Mouse (Mus musculus) stomach, embryonic 15.5 days (tissue): ENCODE results near the gene Spag17. TPM values are rescaled to one million over a fixed set of nuclear protein-coding genes. Genes with fewer than 3 reads are reported as not detected.
"Not testable (repeated sequence)": the region's sequence is repeated elsewhere in the genome, so short reads cannot be mapped to it uniquely, and the experiment has no call there.

Experiments used
- ATAC-seq: fragments of 200-750 bp; cut with Nextera tagmentation; 2 replicates; pipeline ENCODE4 v1.8.0; 2017; ENCODE audit warnings: low read depth, moderate number of reproducible peaks, moderate TSS enrichment; ENCODE audit not compliant: insufficient read depth, low FRiP score
- H3K27ac ChIP-seq: fragments of 300-500 bp; sonication (generic); 2 replicates; pipeline ENCODE4 v1.5.1; 2015; ENCODE audit warnings: mild to moderate bottlenecking, inconsistent platforms
- H3K27me3 ChIP-seq: fragments of 300-500 bp; sonication (generic); replicated peaks from 2 replicates; pipeline ENCODE4 v1.6.1; 2015; ENCODE audit warnings: inconsistent platforms
- H3K36me3 ChIP-seq: fragments of 300-500 bp; sonication (generic); 2 replicates; pipeline ENCODE4 v1.6.1; 2015; ENCODE audit warnings: inconsistent platforms
- H3K4me1 ChIP-seq: fragments of 300-500 bp; sonication (generic); 2 replicates; pipeline ENCODE4 v1.6.1; 2015; ENCODE audit warnings: inconsistent platforms
- H3K4me2 ChIP-seq: fragments of 300-500 bp; sonication (generic); 2 replicates; pipeline ENCODE4 v1.6.1; 2015; ENCODE audit warnings: mild to moderate bottlenecking, inconsistent platforms
- H3K4me3 ChIP-seq: fragments of 300-500 bp; sonication (generic); replicated peaks from 2 replicates; pipeline ENCODE4 v1.5.1; 2015; ENCODE audit warnings: inconsistent platforms
- H3K9ac ChIP-seq: fragments of 300-500 bp; sonication (generic); 2 replicates; pipeline ENCODE4 v1.6.1; 2015; ENCODE audit warnings: inconsistent platforms
- H3K9me3 ChIP-seq: fragments of 300-500 bp; sonication (generic); 2 replicates; pipeline ENCODE4 v1.6.1; 2016; ENCODE audit warnings: inconsistent platforms
- WGBS: fragments of 180-500 bp; shearing (Covaris S2); methylation state at CpG from one replicate; pipeline ENCODE4 v1.1.7; 2015; 5-methylcytosine and 5-hydroxymethylcytosine counted together
- polyA plus RNA-seq: library from polyadenylated mRNA; unstranded; fragments of >200 nt; fragmentation: Nextera tagmentation; extraction: Ambion mirVana; gene quantifications from 2 replicates; pipeline ENCODE4 v1.2.1, GENCODE M21; 2015

Gene Spag17
- 0.35 and 0.50 TPM in 2 replicates for polyA plus RNA-seq

DNA sequence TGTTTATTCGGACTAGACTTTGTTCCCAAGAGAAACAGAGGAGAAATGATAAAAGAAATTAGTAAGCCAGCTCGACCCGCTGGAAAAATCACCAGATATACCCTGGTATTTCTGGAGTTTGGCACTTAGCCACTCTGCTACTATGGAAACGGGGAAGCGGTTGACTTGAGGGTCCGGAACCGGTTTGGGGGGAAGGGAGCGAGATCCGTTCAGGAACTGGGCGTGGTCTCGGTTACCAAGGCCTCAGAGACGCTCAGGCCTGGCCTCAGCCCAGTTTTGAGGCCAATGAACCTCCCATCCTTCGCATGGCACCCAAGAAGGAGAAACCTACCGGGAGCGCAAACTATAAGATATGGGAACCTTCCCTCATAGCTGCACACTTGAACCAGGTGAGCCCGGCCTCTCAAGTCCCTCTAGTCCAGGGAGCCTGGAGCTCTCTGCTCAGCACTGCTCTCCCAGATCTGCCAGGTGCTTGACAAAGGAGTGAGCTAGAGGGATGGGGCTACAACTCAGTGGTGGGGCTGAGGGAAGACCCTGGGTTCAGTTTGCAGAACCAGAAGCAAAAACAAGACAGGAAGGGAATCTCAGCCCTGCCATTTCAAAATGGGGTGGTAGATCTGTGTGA, at the start of gene Spag17:
Spag17 (plus strand) TSS at position 220 of the 625 bp plus-strand sequence.
- no peaks in the 10 kb centered on the region for H3K27me3 ChIP-seq
- H3K36me3 ChIP-seq = no peaks in the 10 kb centered on the region
- no peaks in the 10 kb centered on the region for H3K9me3 ChIP-seq
- no peaks in the 10 kb centered on the region for H3K4me1 ChIP-seq
- no peak within 1 kb of the TSS for H3K9ac ChIP-seq
- 35% methylated on average over 16 of the region's 16 CpGs for WGBS
- H3K27ac ChIP-seq = no peak within 1 kb of the TSS
- peak; percentile 79; the same call in 1 of the 2 replicates for ATAC-seq
- no peak within 1 kb of the TSS for H3K4me3 ChIP-seq
- H3K4me2 ChIP-seq = 0 out of 2 replicates have a peak within 1 kb of the TSS, but pooled peaks have one; percentile 10

DNA sequence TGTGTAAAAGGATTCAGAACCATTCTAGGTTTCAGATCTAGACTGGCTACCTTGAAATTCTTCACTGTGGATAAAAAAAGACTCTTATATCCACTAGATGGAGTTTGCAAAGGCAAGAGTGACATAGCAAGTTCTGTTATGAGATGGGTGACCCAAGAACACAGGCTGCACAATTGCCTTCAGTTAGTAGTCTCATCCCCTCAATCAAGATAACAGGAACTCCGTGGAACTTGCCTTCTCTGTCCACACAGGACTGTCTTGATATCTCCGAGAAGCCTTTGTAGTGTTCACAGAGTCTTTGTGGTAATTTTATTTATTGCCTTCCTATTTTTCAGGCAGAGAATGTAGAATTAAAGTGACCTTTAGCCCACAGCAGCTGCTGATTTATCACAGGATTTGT, 42.9 kb upstream of the Spag17 start:
- Histone ChIP-seq H3K36me3 (no peaks in the 10 kb centered on the region), H3K4me2 (no peak overlapping the region), H3K9me3 (no peaks in the 10 kb centered on the region), H3K27me3 (no peaks in the 10 kb centered on the region), H3K9ac (no peak overlapping the region), H3K4me1 (no peaks in the 10 kb centered on the region), H3K4me3 (no peak overlapping the region), H3K27ac (no peak overlapping the region)
- ATAC-seq = no peak
- WGBS = 40% methylated on average over 2 of the region's 2 CpGs

DNA sequence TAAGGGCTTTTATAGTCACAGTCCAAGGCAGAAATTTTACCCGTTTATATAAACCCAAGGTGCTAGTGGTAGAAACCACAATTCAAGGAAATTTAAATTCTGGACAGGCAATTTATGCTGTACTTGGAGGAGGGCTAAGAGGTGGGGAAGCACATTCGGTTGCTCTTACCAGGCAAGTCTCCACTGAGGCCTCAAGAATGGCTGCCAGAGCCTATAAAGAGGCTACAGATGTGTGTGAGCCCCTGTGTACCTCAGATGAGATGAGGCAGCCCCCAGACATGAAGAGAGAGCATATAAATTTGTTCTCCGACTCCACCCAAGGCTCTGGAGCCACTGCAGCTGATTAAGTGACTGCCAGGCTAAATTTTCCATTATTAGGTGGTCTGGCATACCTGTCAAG, 42.4 kb upstream of the Spag17 start:
- Histone ChIP-seq H3K36me3 (no peaks in the 10 kb centered on the region), H3K9ac (no peak overlapping the region), H3K27ac (no peak overlapping the region), H3K4me2 (no peak overlapping the region), H3K27me3 (no peaks in the 10 kb centered on the region), H3K4me1 (no peaks in the 10 kb centered on the region), H3K4me3 (no peak overlapping the region), H3K9me3 (no peaks in the 10 kb centered on the region)
- WGBS = 63% methylated on average over 3 of the region's 3 CpGs
- no peak for ATAC-seq

DNA sequence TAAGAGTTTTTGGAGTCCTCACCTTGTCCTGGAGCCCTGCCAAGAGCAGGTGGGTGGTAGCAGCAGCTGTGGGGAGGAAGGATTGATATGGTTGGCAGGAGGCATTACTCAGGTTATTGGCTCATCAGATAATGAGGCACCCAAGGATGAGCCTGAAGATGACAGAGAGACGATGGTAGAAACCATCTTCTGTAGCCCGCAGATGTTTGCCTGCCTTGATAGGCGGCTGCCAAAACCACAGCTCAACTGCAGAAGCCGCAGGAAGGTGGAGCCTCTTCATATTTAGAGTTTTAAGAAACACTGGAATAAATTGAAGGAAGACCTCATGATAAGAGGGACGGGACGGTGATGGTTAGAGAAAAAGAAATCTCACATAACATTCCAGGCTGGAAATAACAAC, 42.0 kb upstream of the Spag17 start:
- no peak for ATAC-seq
- H3K36me3 ChIP-seq = no peaks in the 10 kb centered on the region

DNA sequence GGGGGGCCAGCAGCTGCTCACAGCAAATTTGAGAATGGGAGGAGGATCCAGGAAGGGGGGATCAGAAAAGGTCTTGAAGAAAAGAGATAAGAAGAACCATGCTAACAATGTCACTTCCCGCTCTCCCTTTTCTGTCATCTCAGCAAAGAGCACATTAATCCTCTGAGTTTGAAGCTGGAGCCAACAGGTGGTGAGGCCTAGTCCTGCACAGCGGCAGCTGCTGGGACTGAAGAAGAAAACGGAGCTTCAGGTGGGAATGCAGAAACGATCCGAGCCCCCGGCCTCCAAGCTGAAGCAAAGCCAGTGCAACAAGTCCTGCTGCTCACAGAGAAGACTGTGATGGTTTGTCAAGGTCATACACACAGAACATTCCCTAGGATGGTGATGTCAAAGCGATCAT, 34.3 kb upstream of the Spag17 start:
- 47% methylated on average over 7 of the region's 7 CpGs for WGBS
- ATAC-seq = no peak

More for the DNA sequence above, 42.0 kb upstream of the Spag17 start:
- no peak overlapping the region for H3K27ac ChIP-seq
- H3K4me2 ChIP-seq = no peak overlapping the region
- H3K4me3 ChIP-seq = no peak overlapping the region
- 81% methylated on average over 6 of the region's 6 CpGs for WGBS
- no peaks in the 10 kb centered on the region for H3K9me3 ChIP-seq
- no peaks in the 10 kb centered on the region for H3K27me3 ChIP-seq
- H3K9ac ChIP-seq = no peak overlapping the region
- no peaks in the 10 kb centered on the region for H3K4me1 ChIP-seq

DNA sequence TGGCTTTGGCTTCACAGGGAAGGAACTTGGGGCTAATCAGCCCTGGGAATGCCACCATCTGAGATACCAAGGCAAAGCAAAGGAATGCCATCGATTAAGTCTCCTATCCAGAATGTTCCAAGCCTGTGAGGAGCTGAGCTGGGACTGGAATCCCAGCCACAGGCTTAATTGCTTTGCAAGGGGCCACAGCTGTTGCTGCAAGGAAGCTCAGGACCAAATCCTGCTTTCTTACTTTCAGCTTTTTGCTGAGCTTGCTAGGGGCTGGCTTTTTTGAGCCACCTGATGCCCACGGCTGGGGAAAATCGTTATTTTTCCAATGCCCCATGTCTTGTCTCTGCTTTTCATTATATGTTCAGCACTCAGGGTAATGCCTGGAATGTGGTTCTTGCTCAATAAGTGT, 30.6 kb upstream of the Spag17 start:
- no peak for ATAC-seq
- no peak overlapping the region for H3K4me2 ChIP-seq
- H3K27me3 ChIP-seq = no peaks in the 10 kb centered on the region
- no peaks in the 10 kb centered on the region for H3K4me1 ChIP-seq
- no peak overlapping the region for H3K27ac ChIP-seq
- H3K4me3 ChIP-seq = no peak overlapping the region
- H3K9me3 ChIP-seq = no peaks in the 10 kb centered on the region
- WGBS = 76% methylated on average over 3 of the region's 3 CpGs
- H3K36me3 ChIP-seq = no peaks in the 10 kb centered on the region
- H3K9ac ChIP-seq = no peak overlapping the region

More for the DNA sequence above, 34.3 kb upstream of the Spag17 start:
- Histone ChIP-seq H3K9ac (no peak overlapping the region), H3K4me1 (no peaks in the 10 kb centered on the region), H3K27ac (no peak overlapping the region), H3K9me3 (no peaks in the 10 kb centered on the region), H3K4me2 (no peak overlapping the region), H3K27me3 (no peaks in the 10 kb centered on the region), H3K36me3 (no peaks in the 10 kb centered on the region), H3K4me3 (no peak overlapping the region)

DNA sequence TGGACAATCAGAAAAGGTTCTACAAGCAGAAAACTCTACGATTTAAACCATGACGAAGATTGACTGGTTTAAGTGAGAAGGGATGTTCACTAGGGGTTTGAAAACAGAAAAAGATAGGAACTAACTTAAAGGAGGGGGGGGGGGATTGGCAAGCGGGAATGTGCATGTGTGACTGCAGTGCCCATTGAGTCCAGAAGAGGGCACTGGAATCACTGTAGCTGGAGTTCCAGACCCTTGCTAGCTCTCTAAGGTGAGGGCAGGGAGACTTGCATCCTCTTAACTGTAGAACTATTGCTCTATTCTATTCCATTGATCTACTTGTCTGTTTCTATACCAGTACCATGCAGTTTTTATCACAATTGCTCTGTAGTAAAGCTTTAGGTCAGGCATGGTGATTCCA, 26.3 kb upstream of the Spag17 start:
- H3K9ac ChIP-seq = no peak overlapping the region
- no peaks in the 10 kb centered on the region for H3K9me3 ChIP-seq
- no peaks in the 10 kb centered on the region for H3K4me1 ChIP-seq
- no peak overlapping the region for H3K4me3 ChIP-seq
- H3K36me3 ChIP-seq = no peaks in the 10 kb centered on the region
- WGBS = 80% methylated on average over 3 of the region's 3 CpGs
- H3K27ac ChIP-seq = no peak overlapping the region
- ATAC-seq = no peak
- no peak overlapping the region for H3K4me2 ChIP-seq
- H3K27me3 ChIP-seq = no peaks in the 10 kb centered on the region

DNA sequence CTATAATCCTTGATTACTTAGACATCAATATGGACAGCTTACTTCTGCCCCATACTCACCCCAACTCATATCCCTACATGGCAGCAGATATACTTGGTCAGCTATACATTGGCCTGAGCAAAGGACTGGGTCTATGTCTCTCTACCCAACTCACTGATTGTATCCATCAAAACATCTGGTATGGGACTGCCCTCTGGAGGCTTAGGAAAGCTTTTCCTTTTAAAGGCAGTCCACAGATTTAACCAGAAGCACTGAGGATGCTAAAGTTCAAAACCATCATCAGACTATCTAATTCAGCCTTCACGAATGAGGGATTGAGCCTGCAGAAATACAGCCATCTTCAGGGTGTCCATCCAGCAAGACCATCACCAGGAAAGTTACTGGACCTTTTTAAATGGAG, 20.5 kb upstream of the Spag17 start:
- Histone ChIP-seq H3K4me2 (no peak overlapping the region), H3K27ac (no peak overlapping the region), H3K9ac (no peak overlapping the region), H3K4me3 (no peak overlapping the region), H3K9me3 (no peaks in the 10 kb centered on the region), H3K27me3 (no peaks in the 10 kb centered on the region), H3K36me3 (no peaks in the 10 kb centered on the region), H3K4me1 (no peaks in the 10 kb centered on the region)
- 69% methylated on average over 1 of the region's 1 CpGs for WGBS
- ATAC-seq = no peak

DNA sequence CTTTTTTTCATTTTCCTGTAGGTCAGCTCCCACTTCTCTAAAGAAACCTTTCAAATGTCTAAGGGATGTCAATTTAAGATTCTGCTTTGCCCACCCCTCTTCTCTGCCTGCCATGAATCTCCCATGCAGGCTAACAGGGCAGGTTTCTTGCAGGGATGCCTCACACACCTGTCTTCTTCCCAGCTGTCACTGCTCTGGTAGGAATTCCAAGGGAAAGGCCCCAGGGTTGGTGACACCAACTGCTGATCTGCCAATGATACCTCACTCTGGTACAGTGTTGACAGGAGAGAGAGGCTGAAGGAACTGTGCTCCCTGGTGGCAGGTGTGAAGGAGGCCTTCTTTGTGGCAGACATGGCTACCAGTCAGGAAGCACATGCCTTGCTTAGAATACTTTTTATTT, 10.1 kb upstream of the Spag17 start:
- no peak for ATAC-seq
- no peaks in the 10 kb centered on the region for H3K9me3 ChIP-seq
- no peak overlapping the region for H3K4me3 ChIP-seq

DNA sequence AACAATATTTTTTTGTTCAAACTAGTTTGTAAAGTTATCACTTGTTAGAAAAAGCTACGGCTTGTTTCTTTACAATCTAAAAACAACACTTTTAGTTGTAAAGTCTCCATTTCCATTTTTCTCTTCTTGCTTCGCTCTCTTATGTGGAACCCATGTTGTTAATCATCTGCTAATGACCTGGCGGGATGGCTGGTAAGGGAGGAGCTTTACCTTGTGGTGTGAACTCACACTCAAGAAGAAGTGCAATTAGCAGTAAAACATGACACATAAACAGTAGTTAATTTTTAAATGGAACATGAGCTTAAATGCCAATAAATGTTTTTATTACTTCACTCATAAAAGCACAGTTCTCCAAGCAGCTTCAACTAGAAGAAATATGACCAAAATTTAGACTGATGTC, 3.7 kb upstream of the Spag17 start:
- Histone ChIP-seq H3K27me3 (no peaks in the 10 kb centered on the region), H3K27ac (no peak overlapping the region), H3K9ac (no peak overlapping the region), H3K4me3 (no peak overlapping the region), H3K9me3 (no peaks in the 10 kb centered on the region), H3K4me2 (no peak overlapping the region), H3K4me1 (no peaks in the 10 kb centered on the region), H3K36me3 (no peaks in the 10 kb centered on the region)
- 77% methylated on average over 3 of the region's 3 CpGs for WGBS
- ATAC-seq = no peak

More for the DNA sequence above, 10.1 kb upstream of the Spag17 start:
- Histone ChIP-seq H3K4me2 (no peak overlapping the region), H3K4me1 (no peaks in the 10 kb centered on the region), H3K27ac (no peak overlapping the region), H3K9ac (no peak overlapping the region), H3K36me3 (no peaks in the 10 kb centered on the region), H3K27me3 (no peaks in the 10 kb centered on the region)

DNA sequence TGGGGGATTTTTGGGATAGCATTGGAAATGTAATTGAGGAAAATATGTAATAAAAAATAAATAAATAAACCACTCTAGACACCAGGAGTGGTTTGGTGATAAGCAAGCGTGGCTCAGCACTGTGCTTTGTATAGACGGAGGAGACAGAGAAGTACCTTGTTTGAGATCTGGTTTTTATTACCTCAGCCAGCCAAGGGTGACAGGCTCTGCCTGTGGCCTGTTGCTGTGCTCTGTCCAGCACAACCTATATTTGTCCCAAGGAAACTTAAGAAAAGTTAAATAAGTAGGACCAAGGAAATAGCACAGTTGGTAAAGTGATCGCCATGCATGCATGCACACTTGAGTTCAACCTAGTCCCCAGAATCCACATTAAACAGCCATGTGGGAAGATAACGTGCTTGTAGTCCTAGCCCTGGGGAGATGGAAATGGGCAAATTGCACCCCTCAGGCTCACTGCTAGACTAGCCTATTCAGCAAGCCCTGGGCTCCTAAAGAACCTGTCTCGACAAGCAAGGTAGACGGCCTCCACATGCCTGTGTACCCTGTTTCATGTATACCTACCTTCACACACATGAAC, 1.1 kb upstream of the Spag17 start:
- H3K36me3 ChIP-seq = no peaks in the 10 kb centered on the region
- H3K27me3 ChIP-seq = no peaks in the 10 kb centered on the region
- no peaks in the 10 kb centered on the region for H3K4me1 ChIP-seq
- H3K4me3 ChIP-seq = no peak overlapping the region
- ATAC-seq = no peak
- H3K9me3 ChIP-seq = no peaks in the 10 kb centered on the region
- H3K4me2 ChIP-seq = no peak overlapping the region
- H3K9ac ChIP-seq = no peak overlapping the region
- H3K27ac ChIP-seq = no peak overlapping the region
- WGBS = 87% methylated on average over 6 of the region's 6 CpGs

DNA sequence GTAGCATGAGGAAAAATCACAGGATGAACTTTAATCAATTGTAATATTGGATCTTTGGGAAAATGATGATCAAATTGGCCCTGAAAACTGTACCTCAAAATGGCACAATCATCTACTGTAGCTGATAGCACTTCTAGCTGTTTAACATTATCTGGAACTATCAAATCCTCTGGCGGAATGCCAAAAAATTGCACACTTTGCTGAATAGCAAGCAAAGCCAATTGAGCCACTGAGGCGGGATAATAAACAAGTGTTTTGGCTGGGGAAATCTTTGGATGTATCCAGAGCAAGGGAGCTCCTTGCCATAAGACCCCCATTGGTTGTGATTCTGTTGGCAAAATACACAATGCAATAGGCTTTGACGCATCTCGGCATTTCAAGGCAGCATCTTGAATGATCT, 9.5 kb downstream of the Spag17 start:
- not testable (repeated sequence) for H3K4me2 ChIP-seq, H3K4me1 ChIP-seq, H3K27ac ChIP-seq, H3K4me3 ChIP-seq, H3K9me3 ChIP-seq, H3K27me3 ChIP-seq, H3K36me3 ChIP-seq, H3K9ac ChIP-seq, ATAC-seq
- 94% methylated on average over 4 of the region's 4 CpGs for WGBS
